Mouse (Mus musculus): ENCODE data around the gene Cox4i1.

Gene Cox4i1

DNA sequence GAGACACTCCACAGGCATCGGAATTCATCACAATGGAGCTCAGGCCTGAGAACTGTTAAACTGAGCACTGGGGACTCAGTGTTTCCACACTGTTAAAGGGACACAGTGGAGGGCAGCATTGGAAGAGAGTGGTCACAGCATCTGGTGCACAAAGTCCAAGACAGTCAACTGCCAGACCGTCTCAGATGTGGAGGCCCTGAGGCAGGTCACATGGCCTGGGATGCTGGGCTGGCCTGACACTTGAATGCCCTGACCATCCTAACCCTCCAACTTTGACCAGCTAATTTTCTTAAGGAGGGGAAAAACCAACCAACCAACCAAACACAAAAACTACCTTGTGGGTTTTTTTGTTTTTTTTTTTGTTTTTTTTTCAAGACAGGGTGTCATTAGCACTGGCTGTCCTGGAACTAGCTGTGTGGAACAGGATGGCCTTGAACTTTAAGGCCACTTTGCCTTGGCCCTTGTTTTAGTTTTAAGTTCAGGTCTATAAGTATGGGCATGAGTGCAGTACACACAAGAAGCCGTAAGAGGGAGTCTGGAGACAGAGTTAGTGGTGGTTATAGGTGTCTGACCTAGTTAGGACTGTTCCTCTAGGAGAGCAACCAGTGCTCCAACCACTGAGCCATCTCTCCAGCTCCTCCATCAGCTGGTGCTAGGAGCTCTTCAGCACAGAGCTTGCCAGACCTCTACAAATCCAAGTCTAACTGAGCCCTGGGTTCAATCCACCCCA, 2.1 kb upstream of the Cox4i1 start:
- peak; percentile 57 for DNase-seq

DNA sequence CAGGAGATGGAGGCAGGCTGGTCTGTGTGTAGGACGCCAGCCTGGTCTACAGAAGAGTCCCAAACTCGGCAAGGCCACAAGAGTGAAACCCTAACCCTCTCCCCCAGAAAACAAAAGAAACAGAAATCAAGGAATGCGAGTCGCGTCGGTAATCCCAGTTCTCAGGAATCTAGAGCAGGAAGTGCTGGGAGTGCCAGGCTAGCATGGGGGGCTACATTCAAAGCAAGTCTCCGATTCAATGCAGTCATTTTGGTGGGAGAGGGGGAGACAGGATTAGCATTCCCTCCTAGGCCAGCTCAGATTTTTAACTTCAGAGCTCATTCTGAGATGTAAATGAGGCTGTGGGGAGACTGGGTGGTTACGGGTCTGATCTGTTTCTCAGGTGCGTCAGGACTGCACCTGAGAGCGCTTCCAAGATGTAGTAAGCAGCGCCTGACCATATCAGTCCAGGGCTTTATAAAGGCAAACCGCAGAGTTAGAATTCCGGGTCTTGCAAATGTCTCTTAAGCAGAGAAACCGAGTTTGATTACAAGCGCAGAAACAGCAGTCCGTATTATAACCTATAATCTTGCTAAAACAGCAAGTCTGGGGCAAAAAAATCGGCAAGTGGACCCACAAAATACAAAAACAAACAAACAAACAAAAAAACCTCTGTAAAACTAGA, 1.1 kb upstream of the Cox4i1 start:
- DNase-seq, result no peak

DNA sequence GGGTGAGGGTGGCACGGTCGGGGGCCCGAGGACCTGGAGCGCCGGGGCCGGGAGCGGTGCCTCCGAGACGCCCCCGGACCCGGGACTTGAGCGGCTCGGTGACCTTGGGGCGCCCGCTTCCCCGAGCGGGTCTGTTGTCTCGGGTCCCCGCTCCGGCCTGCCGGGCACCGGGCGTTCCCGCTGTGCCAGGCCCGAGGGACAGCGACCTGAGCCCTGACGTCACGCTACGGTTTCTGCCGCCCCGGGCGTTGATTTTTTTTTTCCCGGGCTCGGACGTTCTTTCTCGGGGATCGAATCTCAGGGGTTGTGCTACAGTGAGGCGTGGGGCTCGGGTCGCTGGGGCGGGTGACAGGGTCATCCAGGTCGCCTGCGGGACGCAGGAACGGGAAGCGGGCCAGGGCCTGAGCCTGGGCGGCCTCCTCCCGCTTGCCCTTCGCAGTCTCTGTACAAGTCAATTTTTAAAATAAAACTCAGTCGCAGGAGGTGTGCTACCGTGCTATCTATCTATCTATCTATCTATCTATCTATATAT, 418 bp downstream of the Cox4i1 start, which contains the start of gene Emc8:
Gene Emc8 (minus strand): TSS at position 200 of the 532 bp plus-strand sequence.
- DNase-seq, result no peak

DNA sequence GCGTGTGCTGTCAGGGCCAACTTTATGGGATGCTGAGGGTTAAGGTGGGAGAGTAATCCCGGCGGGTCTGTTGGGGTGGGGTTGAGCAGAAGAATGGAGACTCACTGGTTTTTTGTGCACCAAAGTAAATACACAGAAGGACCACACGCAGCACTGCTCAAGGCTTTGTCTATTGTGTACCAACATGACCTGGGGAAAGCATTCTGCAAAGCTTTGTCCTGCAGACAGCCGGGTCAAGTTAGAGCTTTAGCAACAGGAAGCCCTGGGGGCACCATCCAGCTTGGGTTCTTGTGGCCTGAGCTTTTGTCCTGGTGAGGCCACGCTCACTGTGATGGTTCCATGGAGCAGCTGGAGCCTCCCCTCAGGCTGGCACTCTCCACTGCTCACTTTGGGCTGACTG, 3.8 kb downstream of the Cox4i1 start:
- no peak for DNase-seq

DNA sequence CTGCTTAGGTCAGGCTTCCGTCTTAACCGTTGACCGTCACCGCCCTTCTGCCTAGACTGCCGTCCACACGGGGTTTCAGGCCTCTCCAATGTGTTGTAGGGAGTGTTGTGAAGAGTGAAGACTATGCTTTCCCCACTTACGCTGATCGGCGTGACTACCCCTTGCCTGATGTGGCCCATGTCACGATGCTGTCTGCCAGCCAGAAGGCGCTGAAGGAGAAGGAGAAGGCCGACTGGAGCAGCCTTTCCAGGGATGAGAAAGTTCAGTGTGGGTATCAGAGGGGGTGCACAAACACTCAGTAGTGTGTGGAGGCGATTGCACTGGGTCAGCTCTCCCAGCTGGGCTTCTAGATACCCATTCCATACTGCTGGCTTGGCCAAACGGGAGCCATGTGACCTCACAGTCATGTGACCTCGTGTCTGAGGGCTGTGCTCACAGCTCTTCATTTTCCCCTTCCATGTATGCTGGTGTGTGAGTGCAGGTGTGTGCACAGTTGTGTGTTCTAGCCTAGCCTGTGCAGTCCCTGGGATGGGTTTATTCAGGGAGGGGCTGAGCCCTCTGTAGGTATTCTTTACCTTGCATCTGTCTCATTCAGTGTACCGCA, 4.7 kb downstream of the Cox4i1 start:
- DNase-seq, result no peak

DNA sequence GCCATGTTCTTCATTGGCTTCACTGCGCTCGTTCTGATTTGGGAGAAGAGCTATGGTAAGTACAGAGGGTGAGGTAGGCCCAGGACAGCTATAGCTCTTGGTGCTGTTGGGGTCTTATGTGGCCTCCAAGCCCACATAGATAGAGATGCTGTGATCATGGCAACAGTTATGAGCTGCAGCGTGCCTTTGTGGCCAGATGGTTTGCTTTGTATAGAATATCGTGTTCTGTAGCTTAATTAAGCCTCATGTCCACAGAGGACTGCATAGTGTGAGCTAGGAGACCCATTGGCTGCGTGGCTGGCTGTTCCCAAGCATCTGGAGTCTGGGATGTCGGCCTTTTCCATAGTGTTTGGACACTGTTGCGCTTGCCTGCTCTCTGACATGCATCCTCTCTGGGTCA, 5.3 kb downstream of the Cox4i1 start:
- DNase-seq, result no peak

DNA sequence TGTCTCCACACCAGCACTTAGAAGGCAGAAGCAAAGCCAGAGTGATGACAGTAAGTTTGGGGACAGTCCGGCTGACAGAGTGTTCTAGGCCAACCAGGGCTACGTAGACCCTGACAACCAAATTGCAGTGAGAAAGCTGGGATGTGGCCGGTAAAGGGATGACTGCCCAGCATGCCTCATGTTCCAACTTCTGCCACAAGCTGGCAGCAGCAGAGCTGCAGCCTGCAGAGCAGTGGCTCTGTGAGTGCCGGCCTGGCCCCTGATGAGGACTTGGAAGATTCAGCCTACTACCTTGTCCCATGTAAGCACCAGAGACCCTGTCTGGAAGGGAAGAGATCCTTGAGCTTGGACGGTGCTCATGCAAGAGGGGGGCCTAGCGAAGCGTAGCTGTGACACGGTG, 7.7 kb downstream of the Cox4i1 start:
- DNase-seq, result no peak

DNA sequence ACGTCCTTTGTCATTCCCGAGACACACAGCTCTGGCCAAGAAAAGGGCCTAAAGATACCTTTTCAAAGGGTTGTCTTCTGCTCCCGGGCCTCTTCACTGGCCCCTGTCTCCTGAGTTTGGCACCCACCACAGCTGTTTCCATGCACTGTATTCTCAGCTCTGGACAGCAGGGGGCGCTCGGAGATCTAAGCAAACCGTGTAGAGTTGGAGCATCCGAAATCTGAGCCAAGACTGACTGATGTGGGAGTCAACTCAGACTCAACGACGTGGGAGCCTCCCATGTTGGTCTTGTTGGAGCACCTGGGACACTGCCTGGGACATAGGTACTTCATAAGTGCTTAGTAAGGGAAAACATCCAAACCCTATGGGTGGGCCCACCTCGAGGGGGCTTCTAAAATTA, 10.4 kb downstream of the Cox4i1 start:
- peak; percentile 93 for DNase-seq

DNA sequence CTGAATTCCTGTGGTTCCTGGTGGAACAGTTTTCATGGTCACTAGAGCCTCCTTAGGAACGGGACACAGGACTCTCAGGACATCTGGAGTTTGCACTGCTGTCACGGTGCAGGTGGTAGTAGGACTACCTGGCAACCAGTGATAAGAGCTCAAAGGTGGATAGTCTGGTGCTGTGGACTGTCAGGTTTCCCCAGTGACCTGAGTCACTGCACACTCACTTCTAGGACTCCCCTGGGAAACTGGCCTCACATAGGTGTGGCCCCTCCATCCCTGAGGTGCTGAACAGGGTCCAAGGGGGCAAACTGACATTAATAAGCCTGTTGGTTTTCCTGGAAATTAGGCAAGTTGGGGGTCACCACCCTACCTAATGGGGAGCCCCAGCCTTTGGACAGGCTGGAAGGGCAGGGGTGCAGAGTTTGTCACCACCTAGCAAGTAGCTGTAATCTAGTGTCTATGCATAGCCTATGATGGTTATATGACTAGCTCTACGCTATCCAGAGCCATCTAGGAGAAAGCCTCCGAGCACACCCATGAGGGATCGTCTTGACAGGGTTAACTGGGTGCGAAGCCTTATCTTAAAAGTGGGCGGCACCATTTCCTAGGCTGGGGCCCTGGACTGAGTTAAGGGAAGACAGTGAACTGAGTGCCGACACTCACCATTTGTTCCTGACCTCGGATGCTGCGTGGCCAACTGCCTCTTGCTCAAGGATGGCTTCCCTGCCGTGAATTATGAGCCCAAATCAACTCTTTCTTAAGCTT, 11.8 kb downstream of the Cox4i1 start:
- DNase-seq, result no peak

DNA sequence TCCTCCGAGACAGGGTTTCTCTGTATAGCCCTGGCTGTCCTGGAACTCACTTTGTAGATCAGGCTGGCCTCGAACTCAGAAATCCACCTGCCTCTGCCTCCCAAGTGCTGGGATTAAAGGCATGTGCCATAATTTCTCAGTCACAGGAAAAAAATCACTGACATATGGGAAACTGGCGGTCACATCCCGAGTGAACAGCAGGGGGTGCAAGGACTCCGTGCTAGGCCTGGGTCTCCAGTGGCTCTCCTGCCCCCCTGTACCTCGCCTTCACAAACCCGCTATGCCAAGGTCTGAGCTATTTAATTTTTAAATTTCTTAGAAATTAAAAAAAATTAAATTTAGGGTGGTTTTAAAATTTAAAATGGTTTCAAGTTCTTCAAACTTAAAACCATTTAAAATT, 12.4 kb downstream of the Cox4i1 start:
- DNase-seq, result peak; percentile 84

DNA sequence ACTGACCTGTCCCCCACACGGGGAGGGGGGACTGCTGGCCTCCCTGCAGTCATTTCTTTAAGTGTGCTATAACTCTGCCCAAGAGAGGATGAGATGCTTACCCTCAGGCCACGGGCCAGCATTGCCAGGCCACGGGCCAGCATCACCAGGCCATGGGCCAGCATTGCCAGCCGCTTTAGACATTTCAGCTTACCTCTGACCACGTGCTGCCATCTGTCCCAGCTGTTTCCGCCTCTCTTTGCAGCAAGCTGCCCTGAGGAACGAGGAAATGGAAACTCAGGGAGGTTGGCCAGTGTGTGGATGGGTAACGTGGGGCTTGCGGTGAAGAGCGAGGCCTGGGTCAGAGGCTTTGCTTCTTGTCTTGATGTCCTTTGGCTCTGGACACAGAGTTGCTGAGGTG, 13.1 kb downstream of the Cox4i1 start:
- no peak for DNase-seq

DNA sequence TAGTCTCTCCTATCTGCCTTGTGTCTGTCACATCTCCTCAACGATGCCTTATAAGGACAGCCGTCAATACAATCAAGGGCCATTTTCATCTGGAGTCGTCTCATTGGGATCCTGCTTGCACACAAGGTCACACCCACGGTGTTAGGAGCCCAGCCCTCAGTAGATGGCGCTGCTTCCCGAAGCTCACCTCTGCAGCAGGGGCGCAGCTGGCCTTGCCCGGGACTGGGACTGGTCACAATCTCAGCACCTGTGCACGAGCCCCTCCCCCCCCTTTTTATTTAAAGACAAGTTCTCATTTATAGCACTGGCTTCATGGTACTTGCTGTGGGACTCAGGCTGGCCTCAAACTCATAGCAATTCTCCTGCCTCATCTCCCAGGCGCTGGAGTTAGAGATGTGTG, 15.6 kb downstream of the Cox4i1 start:
- DNase-seq, result peak; percentile 90

DNA sequence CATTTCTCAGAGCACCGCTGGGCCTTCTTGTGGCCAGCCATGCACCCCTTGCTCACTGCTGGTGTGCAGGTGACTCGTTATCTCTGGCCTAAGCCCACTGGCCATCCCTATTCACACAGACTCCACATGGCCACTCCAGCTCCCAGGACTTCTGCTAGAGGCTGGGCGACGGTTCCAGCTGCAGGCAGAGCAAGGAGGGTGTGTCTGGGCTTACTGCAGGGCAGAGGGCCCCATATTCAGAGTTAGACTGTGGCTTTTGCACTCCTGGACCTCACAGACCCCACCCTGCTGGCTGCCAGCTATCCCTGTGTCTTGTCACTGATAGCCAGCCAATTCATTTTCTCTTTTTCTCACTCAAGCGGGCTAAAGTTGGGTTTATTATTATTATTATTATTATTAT, 16.1 kb downstream of the Cox4i1 start:
- DNase-seq, result no peak

DNA sequence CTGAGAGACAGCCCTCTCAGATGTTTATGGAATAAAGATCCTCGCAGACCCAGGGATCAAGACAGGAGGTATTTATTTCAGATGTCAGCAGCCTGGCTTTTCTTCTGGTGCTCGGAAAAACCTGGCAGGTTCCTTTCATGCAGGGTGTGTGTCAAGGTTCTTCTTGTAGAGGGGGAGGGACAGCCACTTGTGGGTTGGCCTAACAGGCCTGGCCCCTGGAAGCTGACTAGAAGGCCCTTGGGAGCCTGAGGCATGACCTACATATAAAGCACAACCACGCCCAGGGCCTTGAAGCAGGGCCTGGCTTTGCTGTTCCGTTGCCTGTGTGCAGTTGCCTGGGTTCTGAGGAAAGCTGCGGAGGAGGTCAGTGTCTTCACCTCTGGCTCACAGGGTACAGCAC, 17.1 kb downstream of the Cox4i1 start:
- DNase-seq, result no peak

DNA sequence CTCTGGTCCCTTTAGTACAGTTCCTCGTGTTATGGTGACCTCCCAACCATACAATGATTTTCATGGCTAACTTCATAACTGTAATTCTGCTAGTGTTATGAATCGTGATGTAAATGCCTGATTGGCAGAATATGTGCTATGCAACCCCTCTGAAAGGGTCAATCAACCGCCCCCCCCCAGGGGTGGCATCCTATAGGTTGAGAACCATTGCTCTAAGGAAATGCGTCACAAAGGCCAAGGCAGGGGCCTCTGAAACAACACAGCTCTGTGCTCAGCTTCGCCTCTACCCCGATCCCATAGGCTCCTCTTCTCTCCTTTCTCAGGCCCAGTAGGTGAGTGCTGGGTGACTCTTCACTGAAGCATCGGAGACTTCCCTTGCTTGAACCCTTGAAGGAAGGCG, 17.6 kb downstream of the Cox4i1 start:
- DNase-seq, result no peak

DNA sequence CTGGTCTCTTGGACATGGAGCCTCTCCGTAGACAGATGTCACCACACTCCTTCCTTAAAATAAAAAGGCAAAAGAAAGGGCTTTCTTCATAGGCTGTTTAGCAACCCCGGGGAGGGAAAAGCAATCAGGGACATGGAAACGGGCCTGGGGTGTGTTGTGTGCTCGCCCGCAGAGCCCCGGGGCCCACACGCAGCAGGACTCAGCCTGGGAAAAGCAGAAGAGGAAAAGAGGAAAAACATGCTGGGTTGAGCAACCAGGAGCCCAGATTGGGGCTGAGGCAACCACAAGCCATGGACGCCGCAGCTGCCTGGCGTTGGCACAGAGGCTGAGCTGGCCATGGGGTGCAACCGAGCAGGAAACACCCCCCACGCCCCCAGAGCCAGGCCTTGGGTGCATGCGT, 18.0 kb downstream of the Cox4i1 start:
- no peak for DNase-seq

DNA sequence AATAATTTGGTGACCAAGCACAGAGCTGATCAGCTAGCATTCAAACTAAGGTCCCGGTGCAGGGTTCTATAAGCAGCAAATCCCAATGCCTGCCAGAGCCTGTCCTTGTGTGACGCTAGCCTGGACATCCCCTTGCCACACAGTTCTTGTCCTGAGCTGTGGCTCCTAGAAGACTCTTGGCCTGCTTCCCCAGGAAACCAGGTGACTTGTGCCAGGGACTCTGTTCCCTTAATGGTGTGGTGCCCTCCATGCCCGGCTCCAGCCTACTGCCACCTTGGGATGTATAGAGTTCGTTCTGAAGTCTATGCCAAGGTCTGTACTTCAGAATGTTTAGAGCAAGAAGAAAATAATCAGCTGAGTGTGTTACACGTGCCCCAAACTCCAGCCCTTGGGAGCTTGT, 18.6 kb downstream of the Cox4i1 start:
- no peak for DNase-seq

DNA sequence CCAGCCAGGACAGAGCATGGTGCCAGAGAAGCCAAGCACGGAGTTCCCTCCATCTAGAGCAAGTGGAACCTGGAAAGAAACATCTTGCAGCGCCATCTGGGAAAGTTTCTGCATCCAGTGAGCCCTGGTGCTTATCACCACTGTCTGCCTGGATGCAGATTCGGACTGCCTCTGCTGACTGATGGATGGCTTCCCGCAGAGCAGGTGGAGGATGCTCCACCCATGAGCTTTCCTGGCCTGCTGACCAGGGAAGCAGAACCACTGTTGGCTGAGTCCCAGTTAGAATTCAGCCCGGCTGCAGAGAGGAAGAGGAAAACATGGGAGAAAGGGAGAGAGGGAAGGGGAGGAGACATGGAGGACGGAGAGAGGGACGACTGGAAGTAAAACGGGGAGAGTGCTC, 19.8 kb downstream of the Cox4i1 start:
- no peak for DNase-seq

DNA sequence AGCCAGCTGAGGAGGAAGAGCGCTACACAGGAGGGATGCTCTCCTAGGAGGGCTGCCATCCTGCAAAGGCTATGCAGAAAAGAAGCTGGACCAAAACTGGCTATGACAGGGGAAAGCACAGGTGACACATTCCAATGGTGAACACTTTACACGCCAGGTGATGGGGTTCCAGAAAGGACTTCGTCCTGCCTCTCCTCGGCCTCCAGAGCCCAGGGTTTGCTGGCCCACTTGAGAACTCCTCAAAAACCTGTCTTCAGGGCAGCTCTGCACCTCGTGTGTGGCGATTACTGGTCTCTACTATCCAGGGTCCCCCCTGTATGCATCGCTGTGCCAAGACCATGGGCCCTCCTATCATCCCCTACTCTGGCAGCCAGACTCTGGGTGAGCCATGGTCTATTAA, 20.5 kb downstream of the Cox4i1 start:
- no peak for DNase-seq

DNA sequence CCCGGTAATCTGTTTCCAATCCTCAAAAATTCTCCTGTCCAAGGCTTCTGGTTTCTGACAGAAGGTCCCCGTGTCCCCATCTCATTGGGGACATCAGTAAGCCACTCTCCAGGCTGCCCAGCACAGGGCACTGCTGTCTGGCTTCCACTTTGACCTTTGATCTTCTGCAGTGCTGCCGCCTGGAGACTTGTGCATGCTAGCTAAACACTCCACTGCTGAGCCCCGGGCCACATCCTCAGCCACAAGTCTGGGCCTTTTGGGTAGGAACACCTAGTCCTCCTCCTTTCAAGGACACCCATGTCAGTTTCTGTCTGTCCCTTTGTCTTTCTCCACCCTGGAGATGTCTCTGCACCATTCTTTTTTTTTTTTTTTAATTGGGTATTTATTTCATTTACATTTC, 24.9 kb downstream of the Cox4i1 start:
- DNase-seq, result no peak

DNA sequence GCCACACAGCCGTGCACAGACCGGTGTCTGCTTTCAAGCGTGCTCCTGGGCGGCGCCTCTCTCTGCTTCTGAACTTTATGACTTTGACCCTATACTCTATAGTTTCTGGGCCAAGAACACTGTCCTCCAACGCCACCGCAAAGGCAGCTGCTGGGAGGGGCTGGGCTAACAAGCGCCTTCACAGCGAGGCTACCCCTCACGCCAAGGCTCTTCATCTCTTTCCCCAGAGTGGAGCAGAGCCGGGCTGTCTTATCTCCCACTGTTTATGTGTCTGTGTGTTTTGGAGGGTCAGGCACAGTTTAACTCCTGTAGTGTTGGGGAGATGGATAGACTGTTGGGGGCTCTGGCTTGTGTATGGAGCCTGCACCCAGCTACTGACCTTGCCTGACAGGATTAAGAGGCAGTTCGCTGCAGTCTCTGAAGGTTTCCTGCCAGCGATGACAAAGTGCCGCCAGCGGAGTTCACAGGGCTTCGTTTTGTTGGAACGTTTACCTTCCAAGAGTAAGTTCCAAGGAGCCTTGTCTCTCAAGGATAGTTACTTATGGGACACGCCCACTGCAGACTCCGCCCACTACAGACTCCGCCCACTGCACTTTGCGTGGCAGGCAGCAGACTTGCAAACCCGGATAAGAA, 26.0 kb downstream of the Cox4i1 start:
- peak; percentile 51 for DNase-seq

DNA sequence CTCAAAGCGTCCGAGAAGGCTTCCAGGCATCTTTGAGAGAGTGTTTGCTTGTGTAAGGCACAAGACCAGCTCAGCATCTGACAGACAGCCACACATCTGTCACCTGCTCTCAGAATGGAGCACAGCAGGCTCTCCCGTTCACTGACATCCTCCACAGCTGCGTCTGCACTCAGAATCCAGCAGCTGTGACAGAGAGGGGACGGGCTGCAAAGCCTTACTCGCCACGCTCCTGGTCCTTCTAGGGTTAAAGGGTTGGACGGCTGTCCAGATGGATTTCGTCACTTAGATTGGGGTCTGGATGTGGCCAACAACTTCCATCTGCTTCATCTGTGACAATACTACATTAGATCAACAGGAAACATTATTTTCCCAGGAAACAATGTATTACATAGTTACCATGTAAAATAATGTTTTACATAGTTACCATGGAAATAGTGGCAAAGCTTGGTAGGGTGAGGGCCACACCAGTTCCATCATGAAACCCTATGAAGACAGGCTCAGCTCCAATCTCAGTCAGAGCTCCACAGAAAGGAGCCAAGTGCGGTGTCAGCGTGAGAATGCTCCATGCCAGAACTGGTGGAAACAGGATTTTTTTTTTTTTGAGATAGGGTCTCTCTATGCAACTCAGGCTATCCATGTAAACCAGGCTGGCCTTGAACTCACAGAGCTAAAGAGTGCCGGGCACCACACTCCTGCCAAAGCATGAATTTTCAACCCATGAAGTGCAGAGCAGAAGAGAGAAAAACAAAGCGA, 28.6 kb downstream of the Cox4i1 start:
- peak; percentile 67 for DNase-seq
